Mouse (Mus musculus) left cerebral cortex, postnatal 36 days (tissue): ENCODE measurements around the gene Cd101. TPM values are rescaled to one million over a fixed set of nuclear protein-coding genes. Genes with fewer than 3 reads are reported as not detected.

Experiments
- DNase-seq, 2 experiments: peaks; one replicate each; pipeline ENCODE4 v3.0.0; 2021 to 2022; ENCODE audit warnings: low spot score in 2 of 2, mixed read lengths in 1 of 2
- intact Hi-C: fragments of 180-260 bp; cut with DNase I; formaldehyde crosslinking; loops from one replicate; pipeline ENCODE4 v1.15.1; 2025
- total RNA-seq, 2 experiments: library from RNA; stranded (reverse); gene quantifications; 2 replicates each; pipeline ENCODE4 v1.2.3; 2021

The Cd101 gene
- total RNA-seq, 2 experiments from 2014 or later, result 0.27 to 0.86 TPM

- DNase-seq, result no peak
These were observed 74.7 kb downstream of the Cd101 start for GRCm38 (mm10) chr3:100954616-100955015.

GRCm38 (mm10) chr3:100951531-100951930, 77.8 kb downstream of the Cd101 start:
- no peak for DNase-seq
- intact Hi-C loops, result no loop called here

More at GRCm38 (mm10) chr3:100954616-100955015, 74.7 kb downstream of the Cd101 start:
- intact Hi-C loops, result no loop called here

DNA sequence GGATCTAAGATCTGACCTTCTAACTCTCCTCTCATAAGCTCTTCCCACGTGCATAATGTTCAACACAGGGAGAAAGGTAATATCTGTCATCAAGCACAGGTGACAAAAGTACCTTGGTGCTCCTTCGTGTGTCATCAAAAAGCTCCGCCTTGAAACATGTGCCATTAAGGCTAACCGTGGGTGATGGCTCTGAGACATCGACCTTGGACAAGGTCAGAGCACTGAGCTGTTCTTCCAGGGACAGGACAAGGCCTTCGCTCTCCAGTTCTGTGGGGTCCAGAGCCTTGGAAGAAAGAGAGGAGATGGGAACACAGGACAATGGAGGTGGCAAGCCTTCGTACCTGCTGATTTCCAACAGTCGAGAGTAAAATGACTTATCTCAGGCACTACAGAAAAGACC, 82.1 kb downstream of the Cd101 start:
- no peak for DNase-seq
- intact Hi-C loops, result no loop called here

Other genes starting within 250 kb of the Cd101 start
- under 1 TPM; 0.29 to 0.32 TPM for gene Vtcn1, start 204.1 kb downstream of the Cd101 start, total RNA-seq
- 10 to 100 TPM in 1 of 2 experiments, 1 to 10 TPM in 1; 9.3 to 11.6 TPM for gene Trim45, start 107.4 kb downstream of the Cd101 start, total RNA-seq
- 1 to 10 TPM; 1.4 TPM for gene Ttf2, start 59.9 kb downstream of the Cd101 start, total RNA-seq
- gene Ptgfrn, start 80.7 kb upstream of the Cd101 start, total RNA-seq, result 10 to 100 TPM; 36.9 to 41.2 TPM